Mouse (Mus musculus) midbrain, embryonic 16.5 days (tissue): ENCODE data around the gene 2010106E10Rik. TPM values are rescaled to one million over a fixed set of nuclear protein-coding genes. Genes with fewer than 3 reads are reported as not detected.

Experiments used
- polyA plus RNA-seq: library from polyadenylated mRNA; unstranded; fragments of >200 nt; fragmentation: Nextera tagmentation; extraction: Ambion mirVana; gene quantifications from 2 replicates; pipeline ENCODE4 v1.2.1, GENCODE M21; 2015

Gene 2010106E10Rik
- polyA plus RNA-seq, 1 experiment from 2014 or later = not detected

Other genes starting within 250 kb of the 2010106E10Rik start
- gene Apool, start 183.9 kb upstream of the 2010106E10Rik start, polyA plus RNA-seq = 15.7 and 16.5 TPM in 2 replicates
- gene Satl1, start 88.5 kb upstream of the 2010106E10Rik start, polyA plus RNA-seq = not detected in 2 replicates
- 37.3 and 37.8 TPM in 2 replicates for gene Zfp711, start 105.3 kb downstream of the 2010106E10Rik start, polyA plus RNA-seq
- gene Pof1b, start 203.4 kb downstream of the 2010106E10Rik start, polyA plus RNA-seq = 0.15 and 0.36 TPM in 2 replicates